Mouse (Mus musculus) c-Kit-positive CD71-positive TER-119-negative erythroid progenitor cells, embryonic 14.5 days (primary cell): ENCODE results near the gene Abca2.

Experiments
- DNase-seq: peaks from one replicate; pipeline ENCODE4 v3.0.0-alpha.2; 2013; ENCODE audit warnings: low read depth

Abca2 gene

DNA sequence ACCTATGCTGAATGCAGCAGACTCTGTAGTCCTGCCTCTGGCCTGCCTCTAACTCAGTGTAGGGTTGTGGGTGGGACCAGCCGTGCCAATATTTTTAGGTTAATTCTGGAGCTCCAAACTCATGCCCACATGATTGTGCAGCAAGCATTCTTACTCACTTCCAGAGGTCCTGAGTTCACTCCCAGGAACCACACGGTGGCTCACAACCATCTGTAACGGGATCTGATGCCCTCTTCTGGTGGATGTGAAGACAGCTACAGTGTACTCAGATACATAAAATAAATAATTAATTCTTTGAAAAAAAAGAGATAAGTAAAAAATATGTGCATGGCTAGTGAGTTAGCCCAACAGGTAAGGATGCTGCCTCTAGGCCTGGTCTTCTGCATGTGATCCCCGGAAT is 68.0 kb downstream of the Abca2 start:
- no peak for DNase-seq
